Mouse (Mus musculus) bone marrow, adult 2 months (tissue): ENCODE data around the gene Lix1l. TPM values are rescaled to one million over a fixed set of nuclear protein-coding genes. Genes with fewer than 3 reads are reported as not detected.
A peak's percentile ranks its signal among the peaks of the same experiment; 100 is the strongest.

Source experiments
- H3K27ac ChIP-seq: fragments of 200-500 bp; 2 replicates; pipeline ENCODE4 v1.5.1; 2012; ENCODE audit warnings: low read depth, mild to moderate bottlenecking, control low read depth, inconsistent platforms, low read length; ENCODE audit not compliant: control insufficient read depth, poor library complexity, insufficient read depth
- H3K4me1 ChIP-seq: fragments of 200-500 bp; 2 replicates; pipeline ENCODE4 v1.6.1; 2011; ENCODE audit warnings: low read length; ENCODE audit not compliant: control insufficient read depth, insufficient read depth
- H3K4me3 ChIP-seq: fragments of 200-500 bp; replicated peaks from 2 replicates; pipeline ENCODE3; 2011; ENCODE audit warnings: mild to moderate bottlenecking, low read depth, low read length, control low read depth; ENCODE audit not compliant: control insufficient read depth
- CTCF ChIP-seq: fragments of 200-500 bp; IDR thresholded peaks from 2 replicates; pipeline ENCODE4 v1.5.1; 2011; ENCODE audit warnings: low read length, control low read depth; ENCODE audit not compliant: control insufficient read depth, insufficient read depth
- POLR2A ChIP-seq: fragments of 200-500 bp; IDR thresholded peaks from 2 replicates; pipeline ENCODE4 v1.6.1; 2011; ENCODE audit warnings: low read depth, mild to moderate bottlenecking, control low read depth, low read length, borderline replicate concordance; ENCODE audit not compliant: control insufficient read depth
- WGBS: fragments of 180-500 bp; shearing (Covaris S2); methylation state at CpG from one replicate; pipeline ENCODE4 v1.1.7; 2018; 5-methylcytosine and 5-hydroxymethylcytosine counted together
- polyA plus RNA-seq: library from polyadenylated mRNA; stranded (reverse); fragments of >200 nt; gene quantifications from 2 replicates; pipeline ENCODE4 v1.2.4, GENCODE M21; 2011; ENCODE audit warnings: low replicate concordance; ENCODE audit not compliant: missing spikeins, insufficient read depth, insufficient read length

The Lix1l gene
- polyA plus RNA-seq, 1 experiment = 5.7 TPM

- H3K4me3 ChIP-seq = no peak overlapping the region
- TF ChIP-seq CTCF = no peak
- no peak for TF ChIP-seq POLR2A
- H3K4me1 ChIP-seq = no peaks in the 10 kb centered on the region
- 76% methylated on average over 4 of the region's 4 CpGs for WGBS
- no peak overlapping the region for H3K27ac ChIP-seq
Observed at GRCm38 (mm10) chr3:96606618-96607017, 5.7 kb downstream of the Lix1l start.

- no peak overlapping the region for H3K27ac ChIP-seq
- no peaks in the 10 kb centered on the region for H3K4me1 ChIP-seq
- 86% methylated on average over 3 of the region's 3 CpGs for WGBS
- TF ChIP-seq POLR2A (no peak), CTCF (no peak)
- H3K4me3 ChIP-seq = no peak overlapping the region
Observed at GRCm38 (mm10) chr3:96617941-96618340, 17.0 kb downstream of the Lix1l start.

- H3K4me1 ChIP-seq = no peaks in the 10 kb centered on the region
- H3K27ac ChIP-seq = no peak overlapping the region
- no peak overlapping the region for H3K4me3 ChIP-seq
- TF ChIP-seq POLR2A = no peak
- TF ChIP-seq CTCF = no peak
- 89% methylated on average over 4 of the region's 4 CpGs for WGBS
Observed at GRCm38 (mm10) chr3:96623201-96623600, 22.3 kb downstream of the Lix1l start.

- WGBS = under 1% methylated on average over 48 of the region's 48 CpGs
- peak within 1 kb of the TSS; percentile 96 for H3K4me3 ChIP-seq
- H3K27ac ChIP-seq = peak within 1 kb of the TSS; percentile 29; the same call in 1 of the 2 replicates
- peaks cover 1% of the 10 kb centered on the region; the same call in 1 of the 2 replicates for H3K4me1 ChIP-seq
- TF ChIP-seq POLR2A (peak; percentile 63; the same call in 1 of the 2 replicates), CTCF (no peak)
Observed at GRCm38 (mm10) chr3:96629729-96630600, 29.0 kb downstream of the Lix1l start, which contains the start of gene Rbm8a. Rbm8a (plus strand) TSS chr3:96629933.

- peaks cover 1% of the 10 kb centered on the region; the same call in 1 of the 2 replicates for H3K4me1 ChIP-seq
- no peak overlapping the region for H3K27ac ChIP-seq
- no peak overlapping the region for H3K4me3 ChIP-seq
- TF ChIP-seq POLR2A (no peak), CTCF (no peak)
Observed at GRCm38 (mm10) chr3:96632058-96632457, 31.1 kb downstream of the Lix1l start.

GRCm38 (mm10) chr3:96634015-96634414 lies 33.1 kb downstream of the Lix1l start:
- no peak overlapping the region for H3K27ac ChIP-seq
- TF ChIP-seq POLR2A (no peak), CTCF (no peak)
- H3K4me3 ChIP-seq = no peak overlapping the region
- peaks cover 1% of the 10 kb centered on the region; the same call in 1 of the 2 replicates for H3K4me1 ChIP-seq
- 83% methylated on average over 1 of the region's 1 CpGs for WGBS

- peak; percentile 32; the same call in 1 of the 2 replicates for TF ChIP-seq CTCF
- peak; percentile 65; the same call in 1 of the 2 replicates for TF ChIP-seq POLR2A
- peak within 1 kb of the TSS; percentile 92 for H3K4me3 ChIP-seq
- peaks cover 1% of the 10 kb centered on the region; the same call in 1 of the 2 replicates for H3K4me1 ChIP-seq
- peak within 1 kb of the TSS; percentile 87 for H3K27ac ChIP-seq
- 4% methylated on average over 60 of the region's 60 CpGs for WGBS
Observed at GRCm38 (mm10) chr3:96634928-96635879, 34.3 kb downstream of the Lix1l start, which contains the start of the genes Pex11b and Gm42957. Pex11b (plus strand) TSS chr3:96635376. Gm42957 (plus strand) TSS chr3:96635474.
